Mouse (Mus musculus): ENCODE results near the gene Iqcg. TPM values are rescaled to one million over a fixed set of nuclear protein-coding genes. Genes with fewer than 3 reads are reported as not detected.
A peak's percentile ranks its signal among the peaks of the same experiment; 100 is the strongest.

Iqcg gene
- total and polyA plus RNA-seq, 3 experiments: 13.6 to 40.4 TPM; not detected in 1

- TF ChIP-seq ZKSCAN1 (IDR thresholded peaks at IDR 0.05; ENCODE audit: low read depth, low read length) (peak; percentile 53; the same call in 1 of the 2 replicates), E2F4 (IDR thresholded peaks at IDR 0.05; ENCODE audit: borderline replicate concordance, low read depth, low read length) (peak; percentile 58; the same call in 1 of the 2 replicates), RAD21 (IDR thresholded peaks at IDR 0.05; ENCODE audit: low read depth, low read length) (no peak), MAX (IDR thresholded peaks at IDR 0.05; ENCODE audit: low read length) (peak; percentile 82), POLR2AphosphoS2 (IDR thresholded peaks at IDR 0.05; ENCODE audit: low read length) (peak; percentile 98)
Observed at GRCm38 (mm10) chr16:33062024-33062681, 6.1 kb upstream of the Iqcg start, which contains the start of gene Lmln (continued).

GRCm38 (mm10) chr16:33061400-33061799 lies 5.4 kb upstream of the Iqcg start:
- peaks cover 30% of the 10 kb centered on the region for H3K79me2 ChIP-seq (ENCODE audit: control insufficient read depth, insufficient read depth, low read length, poor library complexity)
- no peaks in the 10 kb centered on the region for H3K9me3 ChIP-seq (replicated peaks; ENCODE audit: insufficient read depth, low read length)
- TF ChIP-seq RCOR1 (IDR thresholded peaks at IDR 0.05; ENCODE audit: low read depth, low read length) (peak; percentile 57; the same call in 1 of the 2 replicates), ZNF384 (IDR thresholded peaks at IDR 0.05; ENCODE audit: low read depth, low read length) (peak; percentile 82), JUND (IDR thresholded peaks at IDR 0.05; ENCODE audit: low read depth, low read length) (no peak), MYC (IDR thresholded peaks at IDR 0.05; ENCODE audit: low read depth, low read length) (0 out of 2 replicates have a peak, but pooled peaks have one; percentile 18), SMC3 (IDR thresholded peaks at IDR 0.05; ENCODE audit: low read depth, low read length) (no peak)
- H3K36me3 ChIP-seq (ENCODE audit: control insufficient read depth in 1 of 2, insufficient read depth in 2 of 2, low read length in 2 of 2): peaks cover 11 to 31% of the 10 kb centered on the region in 2 experiments
- H3K27ac ChIP-seq (ENCODE audit: control insufficient read depth, low read depth, low read length): peak overlapping the region; percentile 84
- H3K27me3 ChIP-seq (ENCODE audit: control insufficient read depth in 1 of 2, insufficient read depth in 2 of 2, low read length in 2 of 2): no peaks in the 10 kb centered on the region
- peak overlapping the region; percentile 77 for H3K9ac ChIP-seq (ENCODE audit: control insufficient read depth, low read depth, low read length, poor library complexity, severe bottlenecking)
- H3K4me3 ChIP-seq (ENCODE audit: control insufficient read depth in 1 of 2, insufficient read depth in 1 of 2, low read depth in 2 of 2, low read length in 2 of 2): peak overlapping the region; percentile 75 to 76; a peak in 2 of 4 replicates
- peaks cover 3 to 20% of the 10 kb centered on the region in 2 experiments; a peak in 3 of 4 replicates for H3K4me1 ChIP-seq (ENCODE audit: control insufficient read depth in 1 of 2, insufficient read depth in 2 of 2, low read length in 2 of 2)
- DNase-seq (ENCODE audit: low read depth, low spot score): peak; percentile 68

- Histone ChIP-seq H3K36me3 (ENCODE audit: control insufficient read depth in 1 of 2, insufficient read depth in 2 of 2, low read length in 2 of 2) (peaks cover 11 to 31% of the 10 kb centered on the region in 2 experiments), H3K4me3 (ENCODE audit: control insufficient read depth in 1 of 2, insufficient read depth in 1 of 2, low read depth in 2 of 2, low read length in 2 of 2) (no peak overlapping the region), H3K27me3 (ENCODE audit: control insufficient read depth in 1 of 2, insufficient read depth in 2 of 2, low read length in 2 of 2) (no peaks in the 10 kb centered on the region), H3K4me1 (ENCODE audit: control insufficient read depth in 1 of 2, insufficient read depth in 2 of 2, low read length in 2 of 2) (peaks cover 3 to 20% of the 10 kb centered on the region in 2 experiments; a peak in 3 of 4 replicates), H3K79me2 (ENCODE audit: control insufficient read depth, insufficient read depth, low read length, poor library complexity) (peaks cover 32% of the 10 kb centered on the region), H3K9me3 (replicated peaks; ENCODE audit: insufficient read depth, low read length) (no peaks in the 10 kb centered on the region), H3K27ac (ENCODE audit: control insufficient read depth, low read depth, low read length) (no peak overlapping the region), H3K9ac (ENCODE audit: control insufficient read depth, low read depth, low read length, poor library complexity, severe bottlenecking) (peak overlapping the region; percentile 13; the same call in 1 of the 2 replicates)
- TF ChIP-seq CHD1 (IDR thresholded peaks at IDR 0.05; ENCODE audit: low read depth, low read length): no peak
- TF ChIP-seq NELFE (IDR thresholded peaks at IDR 0.05; ENCODE audit: low read depth, low read length): peak; percentile 42; the same call in 1 of the 2 replicates
- no peak for TF ChIP-seq MAZ (IDR thresholded peaks at IDR 0.05; ENCODE audit: low read depth, low read length)
- TF ChIP-seq MYB (IDR thresholded peaks at IDR 0.05; ENCODE audit: low read depth, low read length): 0 out of 2 replicates have a peak, but pooled peaks have one; percentile 0
- peak; percentile 49; the same call in 1 of the 2 replicates for TF ChIP-seq POLR2AphosphoS2 (IDR thresholded peaks at IDR 0.05; ENCODE audit: low read length)
- 0 out of 4 replicates have a peak, but pooled peaks of 1 of the 2 experiments have one; percentile 31 for TF ChIP-seq POLR2A (IDR thresholded peaks at IDR 0.05; ENCODE audit: control insufficient read depth in 1 of 2, insufficient read depth in 1 of 2, low read depth in 1 of 2, low read length in 2 of 2, poor library complexity in 1 of 2)
- TF ChIP-seq POLR2AphosphoS5 (IDR thresholded peaks at IDR 0.05; ENCODE audit: borderline replicate concordance, low read depth, low read length): no peak
- 0 out of 2 replicates have a peak, but pooled peaks have one; percentile 13 for TF ChIP-seq SIN3A (IDR thresholded peaks at IDR 0.05; ENCODE audit: low read length)
- peak; percentile 61 for DNase-seq (ENCODE audit: low read depth, low spot score)
Observed at GRCm38 (mm10) chr16:33060926-33061325, 4.9 kb upstream of the Iqcg start.

Measured in MEL (cell line).